Mouse (Mus musculus): ENCODE data around the gene Tmem260. TPM values are rescaled to one million over a fixed set of nuclear protein-coding genes. Genes with fewer than 3 reads are reported as not detected.
"Not testable (repeated sequence)": the region's sequence is repeated elsewhere in the genome, so short reads cannot be mapped to it uniquely, and the experiment has no call there.

Gene Tmem260
- polyA plus RNA-seq, 1 experiment: 9.3 TPM

DNA sequence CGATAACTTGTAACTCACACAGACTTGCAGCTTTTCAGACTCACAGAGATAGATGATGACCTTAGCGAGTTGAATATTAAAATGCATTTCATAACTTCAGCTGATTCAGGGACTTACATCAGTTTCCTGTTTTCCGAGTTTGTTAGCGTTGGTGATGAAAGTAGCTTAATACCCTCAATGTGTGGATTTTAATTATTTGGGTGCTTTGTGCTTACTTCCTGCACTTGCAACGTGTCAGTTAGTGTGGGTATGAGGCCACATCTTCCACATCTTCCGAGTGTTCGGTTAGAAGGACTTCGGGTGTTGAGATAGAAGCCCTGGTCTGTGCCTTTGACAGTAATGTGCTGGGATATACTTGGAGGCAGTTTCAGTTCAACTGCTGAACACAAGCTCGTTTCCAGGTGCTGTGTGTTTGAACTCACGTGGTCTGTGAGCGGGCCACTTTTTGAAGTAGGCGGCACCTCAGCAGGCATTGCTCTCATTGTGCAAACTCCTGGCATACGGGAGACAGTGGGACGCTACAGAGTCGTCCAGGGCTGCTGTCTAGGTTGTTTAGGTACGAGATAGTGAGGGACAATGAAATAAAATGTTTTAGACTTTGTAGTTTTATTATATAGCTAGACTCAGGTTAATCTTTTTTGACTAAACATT lies 11.5 kb downstream of the Tmem260 start:
- H3K36me3 ChIP-seq (ENCODE audit: control insufficient read depth, insufficient read depth, low read length): no peaks in the 10 kb centered on the region
- no peaks in the 10 kb centered on the region for H3K4me1 ChIP-seq (ENCODE audit: control insufficient read depth, insufficient read depth, low read length)
- H3K27ac ChIP-seq (ENCODE audit: control insufficient read depth, insufficient read depth, low read depth, low read length): no peak overlapping the region
- TF ChIP-seq POLR2A (IDR thresholded peaks at IDR 0.05; ENCODE audit: control insufficient read depth, low read depth, low read length): no peak
- no peak for TF ChIP-seq CTCF (IDR thresholded peaks at IDR 0.05; ENCODE audit: control insufficient read depth, insufficient read depth, insufficient replicate concordance, low read depth, low read length)
- H3K4me3 ChIP-seq (ENCODE audit: control insufficient read depth, low read depth, low read length): no peak overlapping the region
- H3K27me3 ChIP-seq (ENCODE audit: control insufficient read depth, insufficient read depth, low read length): no peaks in the 10 kb centered on the region

DNA sequence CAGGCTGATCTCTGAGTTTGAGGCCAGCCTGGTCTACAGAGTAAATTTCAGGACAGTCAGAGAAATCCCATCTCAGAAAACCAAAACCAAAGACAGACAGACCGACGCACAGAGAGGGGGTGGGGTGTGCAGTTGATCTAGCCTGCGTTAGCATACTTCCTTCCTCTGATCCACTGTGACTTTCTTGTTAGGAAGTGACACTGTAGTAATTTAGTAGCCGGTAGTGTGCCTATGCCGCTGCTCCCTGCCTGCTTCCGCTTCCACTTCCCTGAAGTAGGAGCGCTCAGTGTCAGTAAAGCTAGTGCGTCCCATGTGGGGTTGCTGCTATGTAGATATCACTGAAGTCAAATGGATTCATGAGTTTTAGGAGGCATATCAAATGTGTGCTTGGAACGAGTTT lies 13.0 kb downstream of the Tmem260 start:
- Histone ChIP-seq H3K36me3 (ENCODE audit: control insufficient read depth, insufficient read depth, low read length) (no peaks in the 10 kb centered on the region), H3K27ac (ENCODE audit: control insufficient read depth, insufficient read depth, low read depth, low read length) (no peak overlapping the region), H3K4me1 (ENCODE audit: control insufficient read depth, insufficient read depth, low read length) (no peaks in the 10 kb centered on the region), H3K27me3 (ENCODE audit: control insufficient read depth, insufficient read depth, low read length) (no peaks in the 10 kb centered on the region), H3K4me3 (ENCODE audit: control insufficient read depth, low read depth, low read length) (no peak overlapping the region)
- TF ChIP-seq CTCF (IDR thresholded peaks at IDR 0.05; ENCODE audit: control insufficient read depth, insufficient read depth, insufficient replicate concordance, low read depth, low read length) (no peak), POLR2A (IDR thresholded peaks at IDR 0.05; ENCODE audit: control insufficient read depth, low read depth, low read length) (no peak)

DNA sequence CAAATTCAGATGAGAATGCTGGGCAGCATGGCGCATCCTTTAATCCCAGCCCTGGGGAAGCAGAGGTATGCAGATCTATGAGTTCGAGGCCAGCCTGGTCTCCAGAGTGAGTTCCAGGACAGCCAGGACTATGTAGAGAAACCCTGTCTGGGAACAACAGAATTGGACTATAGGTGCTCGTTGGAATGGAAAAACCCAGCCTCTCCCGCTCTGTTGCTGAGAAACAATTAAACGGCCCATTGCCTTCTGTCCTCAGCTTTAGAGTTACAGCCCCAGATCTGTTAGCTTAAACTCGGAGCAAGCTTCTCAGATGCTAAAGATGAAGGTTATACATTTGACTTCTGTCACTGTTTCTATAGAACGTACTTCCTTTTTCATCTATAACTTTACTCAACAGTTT lies 22.4 kb downstream of the Tmem260 start:
- no peaks in the 10 kb centered on the region for H3K27me3 ChIP-seq (ENCODE audit: control insufficient read depth, insufficient read depth, low read length)
- TF ChIP-seq CTCF (IDR thresholded peaks at IDR 0.05; ENCODE audit: control insufficient read depth, insufficient read depth, insufficient replicate concordance, low read depth, low read length) (no peak), POLR2A (IDR thresholded peaks at IDR 0.05; ENCODE audit: control insufficient read depth, low read depth, low read length) (no peak)
- no peak overlapping the region for H3K4me3 ChIP-seq (ENCODE audit: control insufficient read depth, low read depth, low read length)

DNA sequence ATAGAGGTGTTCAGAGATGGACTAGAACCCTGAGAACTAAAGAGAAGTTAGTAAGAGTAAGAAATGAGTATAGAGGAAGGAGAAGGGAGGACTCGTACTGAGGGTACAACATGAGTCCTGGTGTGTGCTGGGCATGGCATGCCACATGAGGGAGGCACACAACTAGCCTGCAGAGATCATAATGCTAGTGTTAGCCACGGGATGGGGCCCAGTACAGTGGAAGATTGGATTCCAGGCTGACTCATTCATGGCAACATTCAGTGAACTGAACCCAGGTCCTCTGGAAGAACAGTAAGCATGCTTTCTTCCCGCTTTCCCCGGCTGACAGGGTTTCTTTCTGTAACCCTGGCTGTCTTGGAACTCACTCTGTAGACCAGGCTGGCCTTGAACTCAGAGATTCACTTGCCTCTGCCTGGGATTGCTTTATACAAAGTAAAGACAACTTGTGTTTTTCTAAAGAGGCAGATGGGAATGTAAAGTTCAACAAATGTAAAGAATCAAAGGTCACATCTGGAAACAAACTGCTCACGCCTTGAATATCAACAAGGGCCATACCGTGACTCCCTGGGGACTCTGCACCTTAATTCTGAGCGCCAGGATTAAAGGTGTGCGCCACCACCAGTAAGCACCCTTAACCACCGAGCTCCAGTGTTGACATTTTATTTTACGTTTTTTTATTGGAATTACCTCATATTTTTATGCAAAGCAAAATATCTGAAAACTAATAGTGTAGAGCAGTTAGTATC lies 25.0 kb downstream of the Tmem260 start:
- no peak overlapping the region for H3K27ac ChIP-seq (ENCODE audit: control insufficient read depth, insufficient read depth, low read depth, low read length)
- TF ChIP-seq CTCF (IDR thresholded peaks at IDR 0.05; ENCODE audit: control insufficient read depth, insufficient read depth, insufficient replicate concordance, low read depth, low read length) (no peak), POLR2A (IDR thresholded peaks at IDR 0.05; ENCODE audit: control insufficient read depth, low read depth, low read length) (no peak)
- H3K36me3 ChIP-seq (ENCODE audit: control insufficient read depth, insufficient read depth, low read length): no peaks in the 10 kb centered on the region
- H3K4me1 ChIP-seq (ENCODE audit: control insufficient read depth, insufficient read depth, low read length): no peaks in the 10 kb centered on the region
- H3K27me3 ChIP-seq (ENCODE audit: control insufficient read depth, insufficient read depth, low read length): no peaks in the 10 kb centered on the region
- H3K4me3 ChIP-seq (ENCODE audit: control insufficient read depth, low read depth, low read length): no peak overlapping the region

More for the DNA sequence above, 22.4 kb downstream of the Tmem260 start:
- Histone ChIP-seq H3K4me1 (ENCODE audit: control insufficient read depth, insufficient read depth, low read length) (no peaks in the 10 kb centered on the region), H3K27ac (ENCODE audit: control insufficient read depth, insufficient read depth, low read depth, low read length) (no peak overlapping the region), H3K36me3 (ENCODE audit: control insufficient read depth, insufficient read depth, low read length) (no peaks in the 10 kb centered on the region)

DNA sequence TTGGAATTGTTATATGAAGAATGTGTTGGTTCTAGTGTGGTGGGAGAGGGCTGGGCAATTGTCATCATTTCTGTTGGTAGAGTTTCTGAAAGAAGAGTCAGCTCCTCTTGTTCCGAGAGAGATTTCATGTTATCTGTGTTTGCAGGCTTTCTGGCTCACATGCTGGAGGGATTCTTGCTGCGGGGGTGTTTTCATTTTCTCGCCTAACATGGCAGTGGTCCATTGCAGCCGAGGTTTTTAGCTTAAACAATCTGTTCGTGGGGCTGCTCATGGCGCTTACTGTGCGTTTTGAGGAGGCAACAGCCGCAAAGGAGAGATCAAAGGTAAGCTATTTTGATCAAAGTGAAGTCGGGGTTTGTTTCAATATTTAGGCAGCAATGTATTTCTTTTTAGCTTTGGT lies 26.3 kb downstream of the Tmem260 start:
- Histone ChIP-seq H3K4me3 (ENCODE audit: control insufficient read depth, low read depth, low read length) (no peak overlapping the region), H3K36me3 (ENCODE audit: control insufficient read depth, insufficient read depth, low read length) (no peaks in the 10 kb centered on the region), H3K27me3 (ENCODE audit: control insufficient read depth, insufficient read depth, low read length) (no peaks in the 10 kb centered on the region), H3K4me1 (ENCODE audit: control insufficient read depth, insufficient read depth, low read length) (no peaks in the 10 kb centered on the region), H3K27ac (ENCODE audit: control insufficient read depth, insufficient read depth, low read depth, low read length) (no peak overlapping the region)
- TF ChIP-seq POLR2A (IDR thresholded peaks at IDR 0.05; ENCODE audit: control insufficient read depth, low read depth, low read length): no peak
- TF ChIP-seq CTCF (IDR thresholded peaks at IDR 0.05; ENCODE audit: control insufficient read depth, insufficient read depth, insufficient replicate concordance, low read depth, low read length): no peak

- H3K27ac ChIP-seq (ENCODE audit: control insufficient read depth, insufficient read depth, low read depth, low read length): no peak overlapping the region
- H3K4me1 ChIP-seq (ENCODE audit: control insufficient read depth, insufficient read depth, low read length): no peaks in the 10 kb centered on the region
- no peaks in the 10 kb centered on the region for H3K27me3 ChIP-seq (ENCODE audit: control insufficient read depth, insufficient read depth, low read length)
- H3K4me3 ChIP-seq (ENCODE audit: control insufficient read depth, low read depth, low read length): no peak overlapping the region
- no peak for TF ChIP-seq POLR2A (IDR thresholded peaks at IDR 0.05; ENCODE audit: control insufficient read depth, low read depth, low read length)
- TF ChIP-seq CTCF (IDR thresholded peaks at IDR 0.05; ENCODE audit: control insufficient read depth, insufficient read depth, insufficient replicate concordance, low read depth, low read length): no peak
- no peaks in the 10 kb centered on the region for H3K36me3 ChIP-seq (ENCODE audit: control insufficient read depth, insufficient read depth, low read length)
Measured at GRCm38 (mm10) chr14:48475370-48475769, 29.4 kb downstream of the Tmem260 start.

DNA sequence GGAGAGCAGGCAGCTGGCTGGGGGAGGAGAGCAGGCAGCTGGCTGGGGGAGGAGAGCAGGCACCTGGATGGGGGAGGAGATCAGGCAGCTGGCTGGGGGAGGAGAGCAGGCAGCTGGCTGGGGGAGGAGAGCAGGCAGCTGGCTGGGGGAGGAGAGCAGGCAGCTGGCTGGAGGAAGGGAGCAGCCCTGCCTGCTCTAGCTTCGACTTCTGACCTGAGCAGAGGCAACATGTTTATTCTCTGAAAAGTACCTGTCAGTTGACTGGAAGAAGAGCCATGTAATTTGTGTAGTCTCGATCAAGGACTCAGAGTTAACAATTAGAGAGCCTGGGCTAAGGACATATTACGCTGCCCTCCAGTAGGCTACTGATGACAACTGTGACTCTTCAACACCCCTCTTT lies 29.9 kb downstream of the Tmem260 start:
- not testable (repeated sequence) for H3K36me3 ChIP-seq (ENCODE audit: control insufficient read depth, insufficient read depth, low read length); H3K27me3 ChIP-seq (ENCODE audit: control insufficient read depth, insufficient read depth, low read length); H3K27ac ChIP-seq (ENCODE audit: control insufficient read depth, insufficient read depth, low read depth, low read length); H3K4me1 ChIP-seq (ENCODE audit: control insufficient read depth, insufficient read depth, low read length); H3K4me3 ChIP-seq (ENCODE audit: control insufficient read depth, low read depth, low read length)
